Mouse (Mus musculus) brain, adult 2 months (tissue): ENCODE results near the gene Anxa11.
"Not testable (repeated sequence)": the region's sequence is repeated elsewhere in the genome, so short reads cannot be mapped to it uniquely, and the experiment has no call there.

ENCODE experiments used
- DNase-seq: peaks from one replicate; pipeline ENCODE4 v3.0.0; 2011; ENCODE audit warnings: low read depth, low spot score

Anxa11 gene

DNA sequence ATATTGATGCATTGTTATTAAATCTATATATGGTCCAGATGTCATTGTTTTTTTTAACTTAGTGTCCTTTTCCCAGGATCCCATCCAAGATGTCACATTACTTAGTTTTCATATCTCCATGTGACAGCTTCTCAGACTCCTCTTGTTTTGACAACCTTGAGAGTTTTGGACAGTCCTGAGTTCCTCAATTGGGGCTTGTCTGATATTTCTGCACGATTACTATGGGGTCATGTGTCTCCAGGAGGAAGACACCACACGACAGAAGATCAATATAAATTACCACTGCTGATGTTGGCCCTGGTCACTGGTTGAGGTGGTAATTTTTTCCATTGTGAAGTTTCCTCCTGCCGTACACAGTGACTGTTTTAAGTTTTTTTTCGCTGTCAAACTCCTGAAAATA, 377 bp upstream of the Anxa11 start:
- no peak for DNase-seq

DNA sequence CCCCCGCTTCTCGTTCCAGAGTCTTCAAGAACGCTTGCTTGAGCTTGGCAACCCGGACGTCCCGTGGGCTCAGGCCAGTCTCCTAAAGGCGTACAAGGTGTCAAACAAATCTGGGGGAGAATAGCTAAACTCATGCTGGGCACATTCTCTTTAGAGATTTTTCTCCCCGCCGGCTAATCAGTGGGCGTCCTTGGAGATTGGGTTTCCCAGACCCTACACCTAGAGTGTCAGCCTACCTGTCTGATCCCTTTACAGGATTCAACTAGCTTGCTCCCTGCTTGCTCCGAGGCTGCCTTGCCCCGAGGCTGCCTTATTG, 690 bp downstream of the Anxa11 start:
- no peak for DNase-seq

DNA sequence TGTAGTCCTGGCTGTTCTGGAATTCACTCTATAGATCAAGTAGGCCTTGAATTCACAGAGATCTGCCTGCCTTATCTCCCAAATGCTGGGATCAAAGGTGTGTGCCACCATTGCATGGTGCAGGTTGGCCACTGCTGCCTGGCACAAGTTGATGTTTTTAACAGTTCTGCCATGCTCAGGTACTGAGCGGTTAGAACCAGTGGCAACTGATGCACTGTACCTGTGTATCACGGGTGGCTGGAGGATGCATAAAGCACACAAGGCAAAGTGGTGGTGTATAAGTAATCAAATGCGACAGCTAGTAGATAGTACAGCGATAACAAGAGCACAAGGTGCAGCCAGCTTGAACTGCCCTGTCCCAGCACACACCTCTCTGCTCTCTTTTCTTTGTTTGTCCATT, 2.4 kb downstream of the Anxa11 start:
- DNase-seq: no peak

DNA sequence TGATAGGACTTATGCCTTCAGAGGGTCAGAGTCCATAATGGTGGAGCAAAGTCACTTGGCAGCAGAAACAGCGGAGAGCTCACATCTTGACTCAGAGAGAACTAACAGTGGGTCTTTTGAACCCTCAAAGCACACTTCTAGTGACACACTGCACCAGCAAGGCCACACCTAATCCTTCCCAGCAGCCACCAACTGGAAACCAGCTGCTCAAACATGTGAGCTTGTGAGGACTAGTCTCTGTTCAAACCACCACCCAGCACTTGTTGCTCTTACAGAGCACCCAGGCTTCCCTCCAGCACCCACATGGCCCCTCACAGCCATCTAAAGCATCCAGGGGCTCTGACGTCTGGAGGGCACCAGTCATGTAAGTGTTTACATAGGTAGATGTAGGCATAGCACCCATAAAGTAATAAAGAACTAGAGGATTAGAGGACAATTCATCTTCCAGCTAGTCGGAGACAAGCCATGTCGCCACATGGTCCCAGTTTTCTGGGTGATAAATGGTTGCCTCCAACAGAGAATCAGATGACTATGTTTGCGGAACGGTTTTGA, 4.0 kb downstream of the Anxa11 start:
- no peak for DNase-seq

DNA sequence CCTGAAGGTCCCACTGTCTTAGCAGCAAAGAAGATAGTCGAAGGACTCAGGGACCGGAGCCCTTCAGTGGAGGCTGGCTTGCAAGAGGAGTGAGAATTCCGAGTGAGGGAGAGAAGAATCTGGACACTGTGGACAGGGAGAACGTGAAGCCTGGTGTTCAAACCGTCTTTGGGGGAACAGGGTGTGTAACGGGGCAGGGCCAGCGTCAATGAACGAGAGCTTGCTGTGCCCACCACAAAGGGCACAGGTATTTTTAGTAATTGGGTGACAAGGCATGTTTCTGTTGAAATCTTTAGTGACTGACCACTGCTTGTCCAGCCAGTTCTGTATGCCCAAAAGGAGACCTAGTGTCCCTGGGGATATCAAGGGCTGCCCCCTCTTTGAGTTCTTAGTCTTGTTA, 4.6 kb downstream of the Anxa11 start:
- DNase-seq: no peak

DNA sequence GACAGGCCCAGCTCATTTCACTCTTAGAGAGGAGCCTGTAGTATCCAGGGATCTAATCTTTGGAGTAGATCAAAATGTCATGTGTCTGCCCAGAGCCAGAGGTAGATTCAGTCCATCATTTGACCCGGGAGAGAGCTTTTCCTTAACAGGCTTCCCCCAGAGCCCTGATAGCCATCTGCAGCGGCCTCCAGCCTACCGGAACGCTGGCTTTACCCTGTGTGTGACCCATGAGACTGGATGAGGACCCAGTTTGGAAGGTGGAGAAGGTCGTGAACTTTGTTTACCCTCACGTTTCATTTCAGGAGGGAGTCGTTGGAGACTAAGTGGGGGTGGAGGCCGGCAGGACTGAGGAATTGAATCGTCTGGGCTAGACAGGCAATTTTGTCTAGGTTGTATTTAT, 5.7 kb downstream of the Anxa11 start:
- no peak for DNase-seq

DNA sequence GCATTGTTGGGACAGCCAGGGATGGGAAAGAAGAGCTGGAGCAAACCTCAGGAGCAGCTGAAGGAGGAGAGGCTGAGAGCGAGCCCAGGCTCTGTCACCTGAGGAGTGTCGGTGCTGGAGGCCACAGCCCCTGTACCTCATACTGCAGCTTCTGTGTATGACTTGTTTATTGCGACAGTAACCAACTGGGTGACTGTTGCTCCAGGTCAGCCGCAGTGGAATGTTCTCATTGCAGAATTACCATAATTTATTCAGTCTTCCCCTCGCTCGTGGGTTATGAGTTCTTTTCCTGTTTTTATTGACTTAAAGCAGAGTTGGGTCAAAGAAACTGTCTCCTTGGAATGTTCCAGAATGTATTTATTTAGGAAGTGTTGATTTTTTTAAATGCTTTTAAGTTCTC, 6.3 kb downstream of the Anxa11 start:
- no peak for DNase-seq

DNA sequence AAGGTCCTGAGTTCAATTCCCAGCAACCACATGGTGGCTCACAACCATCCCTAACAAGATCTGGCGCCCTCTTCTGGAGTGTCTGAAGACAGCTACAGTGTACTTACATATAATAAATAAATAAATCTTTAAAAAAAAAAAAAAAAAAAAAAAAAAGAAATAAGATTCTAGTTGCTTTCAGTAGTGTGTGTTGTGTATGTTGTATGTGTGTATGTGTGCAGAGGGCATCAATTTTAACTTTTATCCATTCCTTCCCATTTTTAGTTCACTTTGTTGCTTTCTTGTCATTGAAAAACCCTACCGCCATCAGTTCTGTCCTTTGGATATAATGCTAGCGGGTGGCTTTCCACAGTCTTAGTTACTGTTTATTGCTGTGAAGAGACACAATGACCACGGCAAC, 6.8 kb downstream of the Anxa11 start:
- not testable (repeated sequence) for DNase-seq

DNA sequence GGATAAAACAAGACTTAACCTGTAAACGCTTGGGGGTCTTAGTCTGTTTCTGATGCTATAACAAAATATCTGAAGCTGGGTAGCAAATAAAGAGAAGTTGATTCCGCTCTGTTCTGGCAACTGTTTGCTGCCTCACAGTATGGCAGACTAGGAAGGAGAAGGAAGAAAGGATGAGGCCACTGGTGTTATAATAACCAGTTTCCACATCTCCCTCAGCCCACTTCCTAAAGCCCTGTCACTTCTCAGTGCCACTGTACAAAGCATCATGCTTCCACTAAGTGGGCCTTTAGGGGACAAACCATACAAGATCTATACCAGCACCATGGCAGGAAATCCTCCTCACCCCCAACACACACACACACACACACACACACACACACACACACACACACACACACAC, 8.5 kb downstream of the Anxa11 start:
- DNase-seq: no peak

DNA sequence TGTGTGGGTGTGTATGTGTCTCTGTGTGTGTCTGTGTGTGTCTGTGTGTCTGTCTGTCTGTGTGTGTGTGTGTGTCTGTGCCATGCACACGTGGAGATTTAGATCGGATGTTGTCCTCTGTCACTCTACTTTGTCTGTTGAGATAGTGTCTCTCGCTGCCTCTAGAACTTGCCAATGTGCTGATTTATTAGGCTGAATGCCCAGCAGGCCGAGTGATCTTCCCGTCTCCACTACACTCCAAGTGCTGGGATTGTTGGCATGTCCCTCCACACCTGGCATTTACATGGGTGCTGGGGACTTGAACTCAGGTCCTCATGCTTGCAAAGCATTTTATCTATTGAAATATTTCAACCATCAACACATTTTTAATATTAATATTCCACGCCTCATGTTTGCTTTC, 9.2 kb downstream of the Anxa11 start:
- no peak for DNase-seq

DNA sequence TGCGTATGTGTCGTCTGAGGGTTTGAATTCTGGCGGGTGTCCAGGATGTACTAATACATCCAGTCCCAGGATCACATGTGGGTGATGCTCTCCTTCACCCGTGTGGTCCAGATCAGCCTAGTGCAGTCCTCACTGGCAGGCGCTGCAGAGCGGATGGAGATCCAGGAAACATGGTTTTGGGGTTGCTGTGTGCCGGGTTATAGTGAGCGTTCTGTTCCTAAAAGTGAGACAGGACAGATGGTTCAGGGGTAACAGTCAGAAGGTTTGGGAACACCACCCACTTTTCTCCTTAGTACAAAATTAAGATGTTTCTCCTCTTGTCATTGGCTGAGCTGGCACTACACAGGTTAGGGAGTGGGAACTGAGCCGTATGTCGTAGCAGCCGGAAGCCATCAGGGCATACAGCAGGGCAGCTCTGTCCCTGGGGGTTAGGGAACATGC, 10.2 kb downstream of the Anxa11 start:
- peak; percentile 80 for DNase-seq

DNA sequence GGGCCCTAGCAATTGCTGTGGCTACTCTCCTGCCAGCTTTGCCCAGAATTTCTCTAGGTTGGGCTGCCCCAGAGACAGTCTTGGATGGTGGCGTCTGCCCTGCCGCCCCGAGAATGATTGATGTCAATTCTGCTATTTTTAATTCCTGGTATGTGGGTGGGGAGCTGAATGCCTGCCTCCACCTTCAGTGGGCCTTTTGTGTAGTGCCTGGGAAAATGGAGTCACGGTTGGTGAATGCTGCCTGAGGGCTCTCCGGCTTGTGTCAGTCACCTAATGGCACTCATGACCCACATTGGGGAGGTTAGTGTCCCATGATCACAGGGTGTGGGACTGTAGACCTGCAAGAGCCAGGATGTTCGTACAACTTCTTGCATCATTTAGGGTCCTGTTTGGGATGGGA, 11.3 kb downstream of the Anxa11 start:
- DNase-seq: no peak

DNA sequence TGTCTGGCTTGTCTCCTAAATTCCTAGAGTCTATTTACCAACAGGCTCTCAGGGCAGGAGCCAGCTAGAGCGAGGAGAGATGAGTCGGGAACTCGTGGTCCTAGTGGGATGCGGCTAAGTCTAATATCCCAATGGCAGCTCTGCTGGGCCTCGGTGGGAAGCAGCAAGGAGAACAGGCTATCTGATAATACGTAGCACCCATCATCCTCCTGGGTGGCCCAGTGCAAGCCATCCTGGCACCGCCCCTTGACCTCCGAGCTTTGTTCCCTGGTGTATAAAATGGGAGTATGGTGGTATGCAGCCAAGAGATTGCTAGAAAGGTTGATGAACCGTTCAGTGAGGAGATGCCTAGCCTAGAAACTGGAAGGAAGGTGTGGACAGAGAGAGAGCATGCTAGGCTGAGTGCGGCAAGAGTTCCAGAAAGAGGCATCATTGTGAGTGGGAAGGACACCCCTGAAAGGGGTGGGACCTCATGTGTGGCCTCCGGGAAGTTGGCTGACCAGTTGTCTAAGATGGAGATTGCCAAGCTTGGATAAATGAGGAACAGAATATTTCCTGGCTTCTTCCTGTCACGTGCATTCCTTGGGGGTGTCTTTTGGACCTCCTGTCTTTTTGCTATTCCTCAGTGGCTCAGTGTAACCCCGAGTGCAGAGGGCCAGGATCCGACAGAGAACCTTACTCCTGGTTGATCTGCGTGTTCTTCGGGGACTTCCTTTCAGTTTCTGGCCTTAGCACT, 11.9 kb downstream of the Anxa11 start:
- no peak for DNase-seq

DNA sequence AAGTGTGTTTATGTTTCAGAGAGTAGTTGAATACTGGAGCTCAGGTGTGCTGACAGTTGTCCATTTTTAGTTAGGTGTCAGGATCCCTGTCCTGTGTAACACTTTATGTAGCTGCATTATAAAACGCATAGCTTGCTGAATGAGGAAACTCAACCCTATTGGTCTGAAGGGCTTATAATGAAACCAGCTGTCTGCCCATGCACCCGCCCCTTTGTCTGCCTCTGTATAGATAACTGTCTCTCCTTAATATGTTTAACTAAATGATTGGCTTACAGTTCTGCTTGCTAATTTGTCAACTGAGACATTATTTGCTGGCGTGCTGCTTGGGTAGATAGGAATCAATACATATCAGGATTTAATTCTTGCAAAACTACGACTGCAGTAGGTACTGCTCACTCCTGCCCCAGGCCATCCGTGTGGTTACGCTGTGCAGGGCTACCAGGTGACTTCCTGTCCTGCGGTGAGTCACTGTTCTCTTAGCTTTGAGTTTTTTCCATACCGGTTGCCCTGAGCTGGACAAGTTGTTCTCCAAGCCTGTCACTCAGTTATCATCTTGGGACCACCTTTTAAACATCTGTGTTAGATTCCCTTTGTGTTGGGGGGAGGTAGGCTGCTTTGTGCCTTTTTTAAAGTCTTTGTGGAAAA, 13.4 kb downstream of the Anxa11 start:
- DNase-seq: no peak

DNA sequence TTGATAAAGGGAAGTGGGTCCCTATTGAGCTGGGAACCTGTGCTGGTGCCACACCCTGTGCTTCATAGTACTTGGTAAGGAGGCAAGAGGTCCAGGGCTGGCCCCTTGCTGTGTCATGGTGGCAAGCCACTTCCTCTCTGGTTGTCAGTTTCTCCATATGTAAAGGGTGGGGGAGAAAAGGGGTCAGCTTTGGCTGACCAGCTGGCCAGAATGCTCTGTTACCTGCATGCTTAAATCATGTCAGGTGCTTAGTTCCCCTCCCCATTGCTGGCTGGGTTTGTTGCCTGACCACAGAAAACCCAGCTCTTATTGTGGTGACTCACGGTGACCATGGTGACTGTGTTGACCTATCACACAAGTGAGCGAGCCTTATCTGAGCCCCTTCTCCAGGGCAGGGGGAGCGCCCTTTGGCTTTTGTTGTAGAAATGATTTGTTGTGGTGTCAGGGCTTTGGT, 15.2 kb downstream of the Anxa11 start:
- no peak for DNase-seq

DNA sequence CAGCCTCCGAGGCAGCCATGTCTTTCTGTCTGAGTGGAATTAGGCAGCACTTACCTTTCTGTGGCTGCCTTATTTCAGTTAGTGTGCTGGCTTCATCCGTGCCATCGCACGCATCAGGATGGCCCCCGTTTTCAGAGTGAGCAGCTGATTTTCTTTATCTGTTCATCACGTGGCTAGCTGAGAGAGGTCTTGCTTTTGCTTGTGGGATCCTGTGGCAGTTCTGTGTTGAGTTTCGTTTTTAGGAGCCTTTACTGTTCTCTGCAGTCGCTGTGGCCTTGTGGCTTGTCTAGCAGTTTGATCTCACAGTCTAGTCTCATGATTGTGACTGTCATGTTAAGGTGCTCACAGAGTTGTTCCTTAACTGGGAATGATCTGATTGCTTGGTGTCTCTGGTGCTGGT, 16.0 kb downstream of the Anxa11 start:
- no peak for DNase-seq

DNA sequence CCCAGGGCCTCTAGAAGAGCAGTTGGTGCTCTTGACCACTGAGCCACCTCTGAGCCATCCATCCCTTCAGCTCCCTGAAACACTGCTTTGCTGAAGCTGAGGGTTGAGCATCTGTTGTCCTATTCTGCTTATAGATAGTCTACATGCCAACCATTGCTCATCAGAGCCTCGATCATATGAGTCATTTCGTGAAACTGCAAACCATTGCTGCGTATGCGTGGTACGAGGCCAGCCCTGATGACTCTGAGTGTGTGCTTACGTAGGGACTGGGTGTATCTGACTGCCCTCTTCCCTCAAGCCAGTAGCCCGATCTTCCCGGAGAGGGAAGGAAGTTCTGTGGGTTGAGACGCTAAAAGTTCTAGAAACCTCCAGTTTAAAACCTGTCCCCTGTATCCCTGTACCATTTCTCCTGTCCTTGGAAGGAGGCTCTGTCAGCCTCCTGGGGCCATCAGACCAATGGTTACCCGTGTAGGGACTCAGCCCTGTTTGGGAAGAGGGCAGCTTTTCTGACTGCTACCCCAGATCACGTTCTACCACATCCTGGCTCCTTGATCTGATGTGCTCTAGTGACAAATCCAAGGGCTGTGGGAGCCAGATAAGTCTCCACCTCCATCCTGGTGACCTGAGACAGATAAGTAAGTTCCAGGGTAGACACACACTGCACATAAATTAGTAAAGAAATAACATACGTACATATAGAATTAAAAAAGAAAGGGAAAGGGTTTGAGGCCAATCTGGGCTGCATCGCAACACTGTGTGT, 20.0 kb downstream of the Anxa11 start:
- DNase-seq: peak; percentile 72

DNA sequence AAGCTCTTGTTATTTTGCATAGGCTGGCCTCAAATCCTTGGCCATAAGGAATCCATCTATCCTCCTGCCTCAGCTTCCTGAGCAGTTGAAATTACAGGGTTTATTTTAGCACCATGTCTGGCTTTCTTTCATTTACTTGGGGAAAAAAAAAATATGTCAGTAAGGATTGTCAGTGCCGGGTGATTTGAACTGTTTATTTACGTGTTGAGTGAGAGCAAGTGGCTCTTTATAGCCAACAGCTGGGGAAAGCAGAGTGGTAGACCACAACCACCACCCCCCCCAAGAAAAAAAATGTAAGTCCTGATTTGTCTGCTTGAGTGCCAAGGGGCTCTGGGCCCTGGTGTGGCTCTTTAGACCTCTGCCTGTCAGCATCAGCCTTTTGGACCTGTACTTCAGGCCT, 21.8 kb downstream of the Anxa11 start:
- no peak for DNase-seq

DNA sequence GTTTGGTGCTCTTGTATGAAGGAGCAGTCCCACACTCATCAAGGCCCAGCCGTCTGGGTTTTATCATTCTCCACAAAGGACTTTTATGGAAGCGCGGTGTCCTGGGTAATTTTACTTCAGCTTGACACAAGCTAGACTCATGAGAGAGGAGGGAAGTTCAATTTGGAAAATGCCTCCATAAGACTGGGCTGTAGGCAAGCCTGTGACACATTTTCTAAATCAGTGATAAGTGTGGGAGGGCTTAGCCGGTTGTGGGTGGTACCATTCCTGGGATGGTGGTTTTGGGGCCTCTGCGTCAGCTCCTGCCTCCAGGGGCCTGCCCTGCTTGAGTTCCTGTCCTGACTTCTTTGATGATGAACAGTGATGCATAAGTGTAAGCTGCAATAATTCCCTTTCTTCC, 23.3 kb downstream of the Anxa11 start:
- peak; percentile 73 for DNase-seq

DNA sequence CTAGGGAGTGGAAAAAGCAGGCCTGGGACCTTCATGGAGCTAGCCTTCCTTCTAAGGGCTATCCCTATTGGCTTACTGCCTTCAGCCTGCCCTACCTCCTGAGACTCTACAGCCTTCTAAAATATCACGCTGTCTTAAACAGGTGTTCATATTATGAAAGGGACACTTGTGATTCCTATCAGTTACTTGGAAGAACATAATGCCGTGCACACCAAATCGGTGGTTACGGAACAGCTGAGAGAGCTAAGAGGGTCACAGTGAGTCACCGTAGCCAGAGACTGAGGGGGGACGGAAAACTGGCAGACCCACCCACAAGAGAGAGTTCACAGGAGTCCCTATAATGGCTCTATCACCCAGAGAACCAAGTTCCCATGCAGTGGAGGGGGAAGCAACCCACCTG, 24.4 kb downstream of the Anxa11 start:
- no peak for DNase-seq

DNA sequence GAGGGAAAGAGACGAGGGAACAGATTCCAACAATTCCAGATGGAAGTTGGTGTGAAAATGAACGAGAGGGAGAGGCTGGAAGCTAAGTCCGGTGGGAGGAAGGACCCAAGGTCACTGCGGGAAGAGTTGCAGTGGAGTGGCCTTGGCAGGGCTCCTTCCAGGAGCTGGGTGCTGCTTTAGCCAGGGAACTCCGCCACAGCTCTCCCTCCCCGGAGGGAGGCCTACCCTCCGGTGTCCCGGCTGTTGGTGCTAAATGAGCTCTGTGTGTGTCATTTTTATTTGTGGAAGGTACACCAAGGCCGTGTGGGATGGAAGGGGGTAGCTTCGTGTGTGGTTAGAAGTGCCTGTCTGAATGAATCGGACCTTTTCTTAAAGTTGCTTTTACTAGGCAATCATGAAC, 24.9 kb downstream of the Anxa11 start:
- peak; percentile 59 for DNase-seq

DNA sequence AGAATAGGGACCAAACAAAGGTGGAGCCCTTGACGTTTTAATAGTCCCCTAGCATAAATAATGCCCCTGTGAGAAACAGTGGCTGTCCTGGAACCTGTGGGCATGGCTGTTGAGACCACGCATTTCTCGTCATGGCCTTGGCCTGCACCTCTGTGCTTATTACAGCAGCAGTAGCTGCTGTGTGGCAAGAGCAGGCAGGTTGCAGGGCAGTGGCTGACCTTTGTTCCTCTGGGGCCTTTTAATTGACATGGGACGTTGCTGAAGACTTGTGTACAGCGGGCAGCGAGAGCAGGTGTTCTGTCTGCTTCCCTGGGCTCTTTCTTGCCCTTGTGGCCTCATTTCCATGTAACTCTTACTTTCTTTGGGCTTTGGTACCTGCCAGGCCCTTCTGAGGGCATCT, 25.9 kb downstream of the Anxa11 start:
- no peak for DNase-seq

DNA sequence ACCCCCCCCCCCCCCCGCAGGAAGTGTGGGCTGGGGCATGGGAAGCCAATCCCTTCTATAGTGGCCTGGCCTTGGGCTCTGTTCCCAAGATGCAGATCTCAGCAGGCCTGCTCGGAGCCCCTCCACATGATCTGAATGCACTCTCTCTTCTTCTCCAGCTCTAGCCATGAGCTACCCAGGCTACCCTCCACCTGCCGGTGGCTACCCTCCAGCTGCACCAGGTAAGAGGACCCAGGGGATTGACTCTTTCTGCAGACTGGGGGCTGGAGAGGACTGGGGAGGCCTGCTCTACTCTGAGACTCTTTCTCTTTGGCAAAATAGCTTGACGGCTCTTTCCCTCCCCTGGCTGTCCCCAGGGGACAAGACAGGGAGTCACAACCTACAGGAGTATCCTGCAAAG, 26.8 kb downstream of the Anxa11 start:
- no peak for DNase-seq
